Mouse (Mus musculus): ENCODE measurements around the gene Akap8l. TPM values are rescaled to one million over a fixed set of nuclear protein-coding genes. Genes with fewer than 3 reads are reported as not detected.
A peak's percentile ranks its signal among the peaks of the same experiment; 100 is the strongest.

The Akap8l gene
- total and polyA plus RNA-seq, 3 experiments: 40.0 to 63.8 TPM; not detected in 1

DNA sequence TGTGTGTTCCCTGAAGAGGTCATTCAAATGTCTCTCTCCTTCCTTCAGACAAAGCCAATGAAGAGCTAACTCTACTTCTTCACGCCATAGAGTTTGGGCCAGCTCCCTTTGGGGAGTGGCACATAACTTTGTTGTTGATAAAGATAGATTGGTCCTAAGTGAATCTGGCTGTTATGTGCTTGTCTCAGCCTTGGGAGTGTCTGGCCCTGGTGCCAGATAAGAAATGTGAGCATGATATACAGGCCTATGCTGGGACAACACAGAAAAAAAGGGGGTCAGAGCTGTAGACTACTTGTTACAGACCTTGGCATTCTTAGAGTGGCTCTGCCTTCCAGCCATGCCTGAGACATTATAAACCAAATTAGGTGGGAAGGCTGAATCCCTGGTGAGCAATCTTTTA, 14.9 kb upstream of the Akap8l start:
- Histone ChIP-seq H3K79me2 (ENCODE audit: control insufficient read depth, insufficient read depth, low read length, poor library complexity) (peaks cover 19% of the 10 kb centered on the region), H3K36me3 (ENCODE audit: control insufficient read depth in 1 of 2, insufficient read depth in 2 of 2, low read length in 2 of 2) (peaks cover 3 to 19% of the 10 kb centered on the region in 2 experiments; a peak in 3 of 4 replicates), H3K27me3 (ENCODE audit: control insufficient read depth in 1 of 2, insufficient read depth in 2 of 2, low read length in 2 of 2) (no peaks in the 10 kb centered on the region), H3K27ac (ENCODE audit: control insufficient read depth, low read depth, low read length) (peak overlapping the region; percentile 71), H3K9me3 (replicated peaks; ENCODE audit: insufficient read depth, low read length) (no peaks in the 10 kb centered on the region), H3K4me1 (ENCODE audit: control insufficient read depth in 1 of 2, insufficient read depth in 2 of 2, low read length in 2 of 2) (peaks cover 5 to 26% of the 10 kb centered on the region in 2 experiments), H3K4me3 (ENCODE audit: control insufficient read depth in 1 of 2, insufficient read depth in 1 of 2, low read depth in 2 of 2, low read length in 2 of 2) (peak overlapping the region; percentile 38 to 55), H3K9ac (ENCODE audit: control insufficient read depth, low read depth, low read length, poor library complexity, severe bottlenecking) (peak overlapping the region; percentile 9; the same call in 1 of the 2 replicates)
- TF ChIP-seq RCOR1 (IDR thresholded peaks at IDR 0.05; ENCODE audit: low read depth, low read length) (peak; percentile 72), UBTF (IDR thresholded peaks at IDR 0.05; ENCODE audit: borderline replicate concordance, insufficient read depth, low read depth, low read length) (no peak), ETS1 (IDR thresholded peaks at IDR 0.05; ENCODE audit: low read depth, low read length) (peak; percentile 44; the same call in 1 of the 2 replicates), E2F4 (IDR thresholded peaks at IDR 0.05; ENCODE audit: borderline replicate concordance, low read depth, low read length) (no peak), KAT2A (conservative IDR thresholded peaks at IDR 0.05; ENCODE audit: low read depth, low read length) (no peak), RAD21 (IDR thresholded peaks at IDR 0.05; ENCODE audit: low read depth, low read length) (no peak), BHLHE40 (IDR thresholded peaks at IDR 0.05; ENCODE audit: borderline replicate concordance, low read depth, low read length) (0 out of 2 replicates have a peak, but pooled peaks have one; percentile 26), POLR2A (IDR thresholded peaks at IDR 0.05; ENCODE audit: control insufficient read depth in 1 of 2, insufficient read depth in 1 of 2, low read depth in 1 of 2, low read length in 2 of 2, poor library complexity in 1 of 2) (no peak), JUND (IDR thresholded peaks at IDR 0.05; ENCODE audit: low read depth, low read length) (no peak), MAFK (IDR thresholded peaks at IDR 0.05; ENCODE audit: borderline replicate concordance, low read depth, low read length) (no peak), TBP (IDR thresholded peaks at IDR 0.05; ENCODE audit: low read depth, low read length) (no peak), SIN3A (IDR thresholded peaks at IDR 0.05; ENCODE audit: low read length) (peak; percentile 14; the same call in 1 of the 2 replicates), CHD2 (IDR thresholded peaks at IDR 0.05; ENCODE audit: low read length) (no peak), EP300 (IDR thresholded peaks at IDR 0.05; ENCODE audit: low read depth in 1 of 2, low read length in 2 of 2) (peak; percentile 56 to 64), ELF1 (IDR thresholded peaks at IDR 0.05; ENCODE audit: low read depth, low read length) (no peak), MAZ (IDR thresholded peaks at IDR 0.05; ENCODE audit: low read depth, low read length) (no peak), TCF12 (IDR thresholded peaks at IDR 0.05; ENCODE audit: low read depth, low read length) (no peak), NELFE (IDR thresholded peaks at IDR 0.05; ENCODE audit: low read depth, low read length) (no peak), POLR2AphosphoS5 (IDR thresholded peaks at IDR 0.05; ENCODE audit: borderline replicate concordance, low read depth, low read length) (no peak), USF1 (IDR thresholded peaks at IDR 0.05; ENCODE audit: low read depth, low read length) (no peak), SMC3 (IDR thresholded peaks at IDR 0.05; ENCODE audit: low read depth, low read length) (no peak), TAL1 (IDR thresholded peaks at IDR 0.05; ENCODE audit: low read length) (no peak), MYB (IDR thresholded peaks at IDR 0.05; ENCODE audit: low read depth, low read length) (peak; percentile 39; the same call in 1 of the 2 replicates), GATA1 (IDR thresholded peaks at IDR 0.05; ENCODE audit: low read depth, low read length) (peak; percentile 71), GABPA (IDR thresholded peaks at IDR 0.05; ENCODE audit: low read depth, low read length) (no peak), CTCF (IDR thresholded peaks at IDR 0.05 in 2 of 3, conservative IDR thresholded peaks at IDR 0.05 in 1 of 3; ENCODE audit: control insufficient read depth in 1 of 3, insufficient read depth in 1 of 3, low read depth in 2 of 3, low read length in 3 of 3, poor library complexity in 1 of 3, severe bottlenecking in 1 of 3) (no peak), ZMIZ1 (IDR thresholded peaks at IDR 0.05; ENCODE audit: low read depth, low read length) (no peak), HCFC1 (IDR thresholded peaks at IDR 0.05; ENCODE audit: low read depth, low read length) (no peak), CHD1 (IDR thresholded peaks at IDR 0.05; ENCODE audit: low read depth, low read length) (no peak), MYC (IDR thresholded peaks at IDR 0.05; ENCODE audit: low read depth, low read length) (no peak), ZNF384 (IDR thresholded peaks at IDR 0.05; ENCODE audit: low read depth, low read length) (no peak), NRF1 (IDR thresholded peaks at IDR 0.05; ENCODE audit: insufficient read depth, low read depth, low read length, poor library complexity, severe bottlenecking) (no peak), MAX (IDR thresholded peaks at IDR 0.05; ENCODE audit: low read length) (0 out of 2 replicates have a peak, but pooled peaks have one; percentile 23), MEF2A (IDR thresholded peaks at IDR 0.05; ENCODE audit: extremely low read depth, insufficient replicate concordance, low read depth, low read length, poor library complexity, severe bottlenecking) (no peak), POLR2AphosphoS2 (IDR thresholded peaks at IDR 0.05; ENCODE audit: low read length) (no peak), ZKSCAN1 (IDR thresholded peaks at IDR 0.05; ENCODE audit: low read depth, low read length) (no peak), MXI1 (IDR thresholded peaks at IDR 0.05; ENCODE audit: low read depth, low read length) (peak; percentile 25; the same call in 1 of the 2 replicates)
- DNase-seq (ENCODE audit: low read depth, low spot score): peak; percentile 69
